Comparison of ENCODE assay signal across 18 mouse cellular contexts in genomic region chr5:140878644-140879043, GRCm38 (mm10). TPM values are rescaled to one million over a fixed set of nuclear protein-coding genes. Genes with fewer than 3 reads are reported as not detected.
DNase-seq lines count a peak whose midpoint lies in the region; ATAC-seq and TF ChIP-seq lines count a peak whose summit lies in the region.
"Had no signal": no experiment of that assay in that cellular context is flagged by ENCODE, and none has a peak within 500 bp of the region (broad histone marks: within the 10 kb centered on the region; RNA-seq: fewer than 3 reads in every experiment).

No protein-coding gene starts in this region.

- no peak for DNase-seq in kidney, postnatal 0 days (ENCODE audit: low spot score)
- peak; percentile 40 for DNase-seq in thymus, postnatal 0 days (ENCODE audit: low spot score)
- DNase-seq in thymus, postnatal 36 days = no peak
- peak; percentile 84 for DNase-seq in ZHBTc4 (ENCODE audit: low read depth, low spot score)
- peak; percentile 43 for DNase-seq in thymus, postnatal 25 days
- DNase-seq in adrenal gland, adult 8-10 months = no peak
- no peak for DNase-seq in heart, adult 11 months
- DNase-seq: adrenal gland, adult 2 months; cerebellum, adult 11 months; embryo, embryonic 11 days; kidney, postnatal 10 days; lung, adult 18-20 months had no signal

- 70% methylated on average over 6 of the region's 6 CpGs for WGBS in kidney, postnatal 0 days
- 74% methylated on average over 6 of the region's 6 CpGs for WGBS in kidney, embryonic 14.5 days

- no peaks in the 10 kb centered on the region for H3K27me3 ChIP-seq in kidney, postnatal 0 days (ENCODE audit: insufficient read depth, low read length)
- no peaks in the 10 kb centered on the region for H3K27me3 ChIP-seq in kidney, embryonic 14.5 days (ENCODE audit: control insufficient read depth, insufficient read depth, low read length)
- H3K27me3 ChIP-seq: neural tube, embryonic 12.5 days had no signal

- no peak overlapping the region for H3K27ac ChIP-seq in kidney, postnatal 0 days
- H3K27ac ChIP-seq in kidney, embryonic 14.5 days (ENCODE audit: low read depth, low read length) = no peak overlapping the region
- H3K27ac ChIP-seq: hindbrain, embryonic 14.5 days; midbrain, embryonic 12.5 days; neural tube, embryonic 12.5 days had no signal

- peak; percentile 50; the same call in 1 of the 2 replicates for TF ChIP-seq CTCF in kidney, postnatal 0 days (IDR thresholded peaks at IDR 0.05; ENCODE audit: low read depth)

- H3K4me3 ChIP-seq in kidney, postnatal 0 days (replicated peaks; ENCODE audit: low read depth, low read length) = no peak overlapping the region
- H3K4me3 ChIP-seq in kidney, embryonic 14.5 days (ENCODE audit: low read length) = no peak overlapping the region
- H3K4me3 ChIP-seq: erythroblast, embryonic 14.5 days; midbrain, embryonic 12.5 days; neural tube, embryonic 12.5 days had no signal

- no peak overlapping the region for H3K9ac ChIP-seq in kidney, postnatal 0 days (ENCODE audit: low read depth, low read length)
- no peak overlapping the region for H3K9ac ChIP-seq in kidney, embryonic 14.5 days (ENCODE audit: low read depth, low read length)
- H3K9ac ChIP-seq: hindbrain, embryonic 14.5 days; midbrain, embryonic 12.5 days; neural tube, embryonic 12.5 days had no signal

- no peak for ATAC-seq in kidney, postnatal 0 days (replicated peaks; ENCODE audit: low FRiP score, low read depth)
- ATAC-seq in kidney, embryonic 14.5 days (ENCODE audit: low FRiP score, low TSS enrichment) = no peak

- H3K9me3 ChIP-seq in kidney, postnatal 0 days (replicated peaks; ENCODE audit: low read length) = no peaks in the 10 kb centered on the region
- no peaks in the 10 kb centered on the region for H3K9me3 ChIP-seq in kidney, embryonic 14.5 days (ENCODE audit: control insufficient read depth, low read length)
- H3K9me3 ChIP-seq: midbrain, embryonic 12.5 days; neural tube, embryonic 12.5 days had no signal

- H3K4me2 ChIP-seq in kidney, postnatal 0 days (ENCODE audit: low read length) = no peak overlapping the region
- no peak overlapping the region for H3K4me2 ChIP-seq in kidney, embryonic 14.5 days (replicated peaks; ENCODE audit: low read depth, low read length)
- H3K4me2 ChIP-seq: heart, embryonic 11.5 days; hindbrain, embryonic 14.5 days; midbrain, embryonic 12.5 days; neural tube, embryonic 12.5 days had no signal

- H3K36me3 ChIP-seq in kidney, postnatal 0 days (ENCODE audit: insufficient read depth, low read length) = no peaks in the 10 kb centered on the region
- H3K36me3 ChIP-seq in kidney, embryonic 14.5 days (ENCODE audit: control insufficient read depth, insufficient read depth, low read length) = no peaks in the 10 kb centered on the region
- H3K36me3 ChIP-seq: midbrain, embryonic 12.5 days; neural tube, embryonic 12.5 days had no signal

- no peaks in the 10 kb centered on the region for H3K4me1 ChIP-seq in kidney, postnatal 0 days (replicated peaks; ENCODE audit: insufficient read depth, low read length)
- no peaks in the 10 kb centered on the region for H3K4me1 ChIP-seq in kidney, embryonic 14.5 days (ENCODE audit: control insufficient read depth, insufficient read depth, low read length)
- H3K4me1 ChIP-seq: midbrain, embryonic 12.5 days had no signal

RNA-seq across cellular contexts. Expression of gene Gna12, which starts 48.4 kb away (rescaled TPM):
- polyA plus RNA-seq in kidney, postnatal 0 days (2015; fragmentation: Nextera tagmentation; extraction: Ambion mirVana) = 28.1 and 48.8 TPM in 2 replicates
- 20.4 and 22.1 TPM in 2 replicates for polyA plus RNA-seq in kidney, embryonic 14.5 days (2014; fragmentation: Nextera tagmentation; extraction: Ambion mirVana)
- polyA plus RNA-seq in thymus, postnatal 0 days (2015; fragmentation: Nextera tagmentation; extraction: Ambion mirVana) = 13.1 and 16.3 TPM in 2 replicates
- 100 to 1,000 TPM; 135 to 173 (median 141) TPM for total RNA-seq in adrenal gland, adult 8-10 months (2022)

Comparison
In these comparisons a context has a peak if more than half of its experiments do, and no peak if none do; other contexts are left out.
1. DNase-seq: peak in thymus, postnatal 0 days (single experiment), ZHBTc4 (single experiment) and thymus, postnatal 25 days (single experiment); none in kidney, postnatal 0 days (single experiment), thymus, postnatal 36 days (0 of 2), adrenal gland, adult 8-10 months (single experiment) and heart, adult 11 months (single experiment).